Mouse (Mus musculus) heart, postnatal 0 days (tissue): ENCODE data around the gene Jazf1. TPM values are rescaled to one million over a fixed set of nuclear protein-coding genes. Genes with fewer than 3 reads are reported as not detected.

Experiments used
- ATAC-seq: fragments of 200-750 bp; cut with Nextera tagmentation; 2 replicates; pipeline ENCODE4 v1.8.0; 2017; ENCODE audit warnings: low read depth, moderate number of reproducible peaks, moderate library complexity; ENCODE audit not compliant: insufficient read depth
- DNase-seq: peaks from one replicate; pipeline ENCODE4 v3.0.0-alpha.2; 2016; ENCODE audit warnings: low spot score
- H3K27ac ChIP-seq: fragments of 300-500 bp; sonication (generic); 2 replicates; pipeline ENCODE4 v1.5.1; 2014; ENCODE audit warnings: low read depth, mild to moderate bottlenecking
- H3K27me3 ChIP-seq: fragments of 300-500 bp; sonication (generic); 2 replicates; pipeline ENCODE4 v1.6.1; 2014; ENCODE audit warnings: low read length, mixed read lengths; ENCODE audit not compliant: control insufficient read depth, insufficient read depth
- H3K36me3 ChIP-seq: fragments of 300-500 bp; sonication (generic); replicated peaks from 2 replicates; pipeline ENCODE4 v1.6.1; 2014; ENCODE audit warnings: low read length, mixed read lengths; ENCODE audit not compliant: control insufficient read depth, insufficient read depth
- H3K4me1 ChIP-seq: fragments of 300-500 bp; sonication (generic); 2 replicates; pipeline ENCODE4 v1.6.1; 2014; ENCODE audit warnings: antibody characterized with exemption; ENCODE audit not compliant: control insufficient read depth, insufficient read depth
- H3K4me2 ChIP-seq: fragments of 300-500 bp; sonication (generic); 2 replicates; pipeline ENCODE4 v1.6.1; 2014; ENCODE audit warnings: low read depth, mild to moderate bottlenecking, low read length, moderate library complexity
- H3K4me3 ChIP-seq: fragments of 300-500 bp; sonication (generic); 2 replicates; pipeline ENCODE4 v1.5.1; 2014; ENCODE audit warnings: low read depth, low read length
- H3K9ac ChIP-seq: fragments of 300-500 bp; sonication (generic); replicated peaks from 2 replicates; pipeline ENCODE4 v1.6.1; 2014; ENCODE audit warnings: low read depth, low read length, mixed read lengths
- H3K9me3 ChIP-seq: fragments of 300-500 bp; sonication (generic); replicated peaks from 2 replicates; pipeline ENCODE4 v1.6.1; 2016; ENCODE audit warnings: low read length; ENCODE audit not compliant: control insufficient read depth
- CTCF ChIP-seq: IDR thresholded peaks from 2 replicates; pipeline ENCODE4 v1.5.1; 2016; ENCODE audit warnings: antibody characterized with exemption, control low read depth, low read depth
- EP300 ChIP-seq: IDR thresholded peaks from 2 replicates; pipeline ENCODE4 v1.6.1; 2016; ENCODE audit warnings: antibody characterized with exemption, low read depth
- WGBS: fragments of 180-500 bp; shearing (Covaris S2); extraction: QIAGEN DNeasy Blood & Tissue Kit; methylation state at CpG from one replicate; pipeline ENCODE4 v1.1.7; 2014; 5-methylcytosine and 5-hydroxymethylcytosine counted together
- polyA plus RNA-seq: library from polyadenylated mRNA; unstranded; fragments of >200 nt; fragmentation: Nextera tagmentation; extraction: Ambion mirVana; gene quantifications from 2 replicates; pipeline ENCODE4 v1.2.1, GENCODE M21; 2015
- total RNA-seq: library from RNA; depleted of rRNA; stranded (reverse); fragments of >200 nt; gene quantifications from 2 replicates; pipeline ENCODE4 v1.2.3, GENCODE M21; 2014; ENCODE audit warnings: low replicate concordance

Gene Jazf1
- total and polyA plus RNA-seq, 2 experiments from 2014 or later, result 6.0 to 9.5 TPM

DNA sequence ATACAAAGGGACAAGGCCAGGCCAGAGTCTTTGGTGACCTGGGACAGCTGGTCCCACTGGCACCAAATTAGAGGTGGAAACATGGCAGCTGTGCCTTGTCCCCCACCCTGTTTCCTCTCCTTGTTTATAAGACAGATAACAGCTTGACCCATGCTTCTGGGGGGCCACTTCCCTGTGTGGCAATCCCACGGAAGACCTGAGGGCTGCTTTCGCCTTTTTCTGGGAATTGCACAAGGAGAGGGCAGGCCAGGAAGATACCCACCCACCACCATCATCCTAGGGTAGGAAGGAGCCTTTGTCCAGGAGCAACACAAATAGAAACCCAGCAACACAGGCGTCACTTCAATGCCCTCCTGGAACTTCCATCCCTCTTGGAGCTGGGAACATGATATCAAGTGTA is 276.0 kb downstream of the Jazf1 start:
- H3K36me3 ChIP-seq, result no peaks in the 10 kb centered on the region
- no peaks in the 10 kb centered on the region for H3K27me3 ChIP-seq
- H3K27ac ChIP-seq, result no peak overlapping the region
- H3K4me2 ChIP-seq, result no peak overlapping the region
- no peak overlapping the region for H3K4me3 ChIP-seq
- TF ChIP-seq CTCF (no peak), EP300 (no peak)
- peaks cover 20% of the 10 kb centered on the region for H3K4me1 ChIP-seq
- DNase-seq (no peak), ATAC-seq (peak; percentile 39; the same call in 1 of the 2 replicates)
- H3K9me3 ChIP-seq, result no peaks in the 10 kb centered on the region
- no peak overlapping the region for H3K9ac ChIP-seq
- WGBS, result 72% methylated on average over 3 of the region's 3 CpGs

DNA sequence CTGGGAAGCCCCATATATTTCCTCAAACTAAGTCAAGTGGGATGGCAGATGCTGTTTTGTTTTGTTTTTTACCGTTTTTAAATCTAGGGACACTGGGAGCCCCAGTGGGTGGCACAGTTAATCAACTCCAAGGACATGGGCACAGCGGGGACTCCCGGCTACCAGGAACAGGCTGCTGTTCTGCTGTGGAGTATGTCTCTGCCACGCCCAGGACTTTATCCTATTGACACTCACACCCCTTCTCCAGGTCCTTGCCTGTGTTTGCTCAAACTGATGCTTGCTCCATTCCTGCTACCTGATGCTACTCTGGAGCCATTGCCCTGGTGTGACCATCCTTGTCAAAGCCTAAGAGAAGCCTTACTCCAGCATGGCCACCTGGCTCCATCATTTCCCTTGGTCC is 277.6 kb downstream of the Jazf1 start:
- DNase-seq (no peak), ATAC-seq (no peak)
- H3K4me3 ChIP-seq, result no peak overlapping the region
- TF ChIP-seq EP300, result no peak
- TF ChIP-seq CTCF, result no peak
- 80% methylated on average over 4 of the region's 4 CpGs for WGBS
- H3K9ac ChIP-seq, result no peak overlapping the region
- H3K9me3 ChIP-seq, result no peaks in the 10 kb centered on the region
- H3K27me3 ChIP-seq, result no peaks in the 10 kb centered on the region
- peaks cover 15% of the 10 kb centered on the region for H3K4me1 ChIP-seq
- no peak overlapping the region for H3K27ac ChIP-seq
- no peak overlapping the region for H3K4me2 ChIP-seq
- no peaks in the 10 kb centered on the region for H3K36me3 ChIP-seq

DNA sequence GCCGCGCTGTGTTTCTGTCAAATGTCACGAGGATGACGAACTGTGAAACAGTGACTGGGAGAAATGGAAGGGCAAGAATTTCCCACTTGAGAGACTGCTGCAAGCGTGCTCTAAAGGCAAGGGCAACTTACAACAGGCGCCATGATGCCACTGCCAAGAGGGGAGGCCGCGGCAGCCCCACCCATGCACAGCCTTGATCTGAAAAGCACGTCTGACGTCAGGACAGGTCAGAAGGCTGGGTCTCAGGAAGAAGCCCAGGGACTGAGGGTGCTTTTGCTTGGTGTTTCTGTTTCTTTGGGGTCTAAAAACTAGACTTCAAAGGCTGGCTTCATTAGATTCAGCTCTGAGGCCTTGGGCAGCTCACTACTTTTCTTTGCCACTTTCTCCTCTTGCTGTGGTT is 278.1 kb downstream of the Jazf1 start:
- H3K27ac ChIP-seq, result no peak overlapping the region
- peaks cover 15% of the 10 kb centered on the region for H3K4me1 ChIP-seq
- WGBS, result 54% methylated on average over 10 of the region's 10 CpGs
- H3K9ac ChIP-seq, result no peak overlapping the region
- no peaks in the 10 kb centered on the region for H3K9me3 ChIP-seq
- no peak overlapping the region for H3K4me2 ChIP-seq
- H3K36me3 ChIP-seq, result no peaks in the 10 kb centered on the region
- DNase-seq (no peak), ATAC-seq (no peak)
- H3K27me3 ChIP-seq, result no peaks in the 10 kb centered on the region
- no peak overlapping the region for H3K4me3 ChIP-seq
- TF ChIP-seq EP300 (no peak), CTCF (no peak)

DNA sequence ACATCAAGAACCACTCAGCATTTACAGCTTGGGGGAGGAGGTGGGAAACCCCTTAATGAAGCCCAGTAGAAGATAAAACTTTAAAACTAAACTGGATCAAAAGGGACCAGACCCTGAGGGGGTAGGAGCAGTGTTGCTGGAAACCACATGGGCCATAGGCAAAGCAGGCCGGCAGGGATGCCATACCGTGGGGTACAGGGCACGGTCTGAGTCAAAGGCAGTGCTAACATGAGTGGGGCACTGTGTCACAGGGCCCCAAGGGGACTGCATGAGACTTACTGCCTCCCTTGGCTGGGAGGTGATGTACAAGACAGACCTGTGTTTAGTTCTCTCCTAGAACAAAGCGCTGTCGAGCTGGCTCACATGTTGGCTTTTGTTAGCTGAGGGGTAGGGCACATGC is 288.9 kb downstream of the Jazf1 start:
- Histone ChIP-seq H3K9me3 (0 out of 2 replicates have a peak, but pooled peaks cover 6% of the 10 kb centered on the region), H3K9ac (no peak overlapping the region), H3K4me2 (no peak overlapping the region), H3K27me3 (no peaks in the 10 kb centered on the region), H3K27ac (no peak overlapping the region), H3K36me3 (no peaks in the 10 kb centered on the region), H3K4me3 (no peak overlapping the region), H3K4me1 (no peaks in the 10 kb centered on the region)
- no peak for DNase-seq
- ATAC-seq, result no peak
- 84% methylated on average over 5 of the region's 5 CpGs for WGBS
- TF ChIP-seq CTCF (no peak), EP300 (no peak)

DNA sequence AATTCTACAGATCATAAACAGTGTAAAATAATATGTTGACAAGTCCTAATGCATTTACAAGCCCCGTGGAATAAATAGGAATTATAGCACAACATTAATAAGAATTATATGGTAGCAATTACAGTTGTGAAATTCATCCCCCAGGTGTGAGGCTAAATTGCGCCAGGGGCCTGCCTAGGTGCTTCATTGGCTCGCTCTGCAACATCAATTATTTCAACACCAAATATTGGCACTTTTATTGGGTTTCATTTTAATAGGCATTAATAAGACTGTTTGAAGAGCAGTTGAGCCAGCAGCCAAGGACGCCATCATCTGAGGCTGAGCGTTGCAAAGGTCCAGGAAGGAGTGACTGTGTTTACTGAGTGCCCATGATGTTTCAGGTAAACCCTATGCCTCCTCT is 289.9 kb downstream of the Jazf1 start:
- DNase-seq (no peak), ATAC-seq (no peak)
- Histone ChIP-seq H3K27me3 (no peaks in the 10 kb centered on the region), H3K4me3 (no peak overlapping the region), H3K4me1 (no peaks in the 10 kb centered on the region), H3K27ac (no peak overlapping the region), H3K9ac (no peak overlapping the region), H3K36me3 (no peaks in the 10 kb centered on the region), H3K9me3 (no peaks in the 10 kb centered on the region), H3K4me2 (no peak overlapping the region)
- WGBS, result 91% methylated on average over 5 of the region's 5 CpGs
- TF ChIP-seq EP300 (no peak), CTCF (no peak)

DNA sequence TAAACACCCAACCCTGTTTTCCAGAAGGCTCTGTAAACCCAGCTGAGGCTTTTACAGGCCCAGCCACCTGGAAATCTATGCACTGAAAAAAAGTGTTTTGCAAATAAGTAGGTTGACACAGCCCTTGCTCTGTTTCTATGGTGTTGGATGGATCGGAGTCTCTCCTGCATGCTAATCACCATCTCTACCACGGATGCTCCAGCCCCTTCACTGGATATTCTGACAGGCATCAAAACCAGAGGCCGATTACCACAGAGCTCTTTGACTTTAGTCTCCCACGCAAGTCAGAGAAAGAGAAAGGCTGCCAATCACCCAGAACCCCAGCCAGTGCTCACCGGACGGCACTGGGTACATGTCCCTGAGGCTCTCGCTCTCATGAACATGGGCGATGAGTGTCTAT is 291.4 kb downstream of the Jazf1 start:
- TF ChIP-seq CTCF, result no peak
- TF ChIP-seq EP300, result no peak
- no peak for ATAC-seq
- Histone ChIP-seq H3K9me3 (no peaks in the 10 kb centered on the region), H3K9ac (no peak overlapping the region), H3K27ac (no peak overlapping the region), H3K36me3 (no peaks in the 10 kb centered on the region), H3K4me3 (no peak overlapping the region), H3K4me2 (no peak overlapping the region), H3K27me3 (no peaks in the 10 kb centered on the region), H3K4me1 (no peaks in the 10 kb centered on the region)
- DNase-seq, result no peak
- 89% methylated on average over 8 of the region's 8 CpGs for WGBS
